Mouse (Mus musculus) adrenal gland, adult 18-20 months (tissue): Measurements from ENCODE around the gene Gpr107. TPM values are rescaled to one million over a fixed set of nuclear protein-coding genes. Genes with fewer than 3 reads are reported as not detected.
A peak's percentile ranks its signal among the peaks of the same experiment; 100 is the strongest.

Experiments used
- DNase-seq, 2 experiments: peaks; one replicate each; pipeline ENCODE4 v3.0.0; 2021 to 2022; ENCODE audit warnings: low spot score in 2 of 2
- total RNA-seq, 2 experiments: library from RNA; stranded (reverse); gene quantifications; 1 replicate in 1 of 2; 2 replicates in 1 of 2; pipeline ENCODE4 v1.2.3; 2021

Gene Gpr107
- total RNA-seq, 2 experiments from 2014 or later, result 52.7 to 60.2 TPM

DNA sequence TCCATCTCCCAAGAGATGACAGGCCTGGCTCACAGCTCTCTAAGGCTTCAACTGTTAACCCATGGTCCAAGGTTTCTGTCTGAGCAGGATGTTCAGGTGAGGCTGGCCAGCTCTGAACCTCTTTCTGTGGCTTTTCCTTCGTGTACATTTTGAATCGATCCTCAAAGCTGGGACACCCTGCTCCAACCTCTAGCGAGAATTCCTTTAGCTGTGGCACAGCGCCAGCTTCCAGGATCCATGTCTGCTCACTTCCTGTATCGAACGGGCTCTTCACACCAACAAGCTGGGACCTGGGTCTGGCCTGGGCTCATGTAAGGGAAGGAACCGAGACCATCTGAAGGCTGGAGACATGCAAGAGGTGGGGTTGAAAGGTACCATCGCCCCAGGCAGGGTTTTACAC lies 92.1 kb downstream of the Gpr107 start:
- DNase-seq, result no peak

DNA sequence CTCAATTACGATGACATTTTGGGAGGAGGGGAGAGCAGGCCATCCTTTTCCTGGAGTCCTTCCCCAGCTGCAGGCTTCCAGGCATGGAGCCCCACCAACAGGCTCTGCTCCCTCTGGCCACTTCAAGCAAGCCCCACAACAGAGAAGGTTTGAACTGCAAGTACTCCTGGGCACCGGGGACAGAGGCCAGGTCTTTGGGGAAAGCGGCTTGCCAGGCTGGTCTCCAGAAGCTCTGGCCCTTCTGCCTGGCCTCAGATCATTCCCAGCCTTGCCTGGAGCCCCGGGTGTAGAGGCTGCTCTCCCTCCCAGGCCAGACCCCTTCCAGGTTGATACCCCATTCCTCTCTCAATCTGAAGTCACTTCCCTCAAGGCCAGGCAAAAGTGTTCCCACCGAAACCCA lies 92.9 kb downstream of the Gpr107 start:
- DNase-seq, result no peak

DNA sequence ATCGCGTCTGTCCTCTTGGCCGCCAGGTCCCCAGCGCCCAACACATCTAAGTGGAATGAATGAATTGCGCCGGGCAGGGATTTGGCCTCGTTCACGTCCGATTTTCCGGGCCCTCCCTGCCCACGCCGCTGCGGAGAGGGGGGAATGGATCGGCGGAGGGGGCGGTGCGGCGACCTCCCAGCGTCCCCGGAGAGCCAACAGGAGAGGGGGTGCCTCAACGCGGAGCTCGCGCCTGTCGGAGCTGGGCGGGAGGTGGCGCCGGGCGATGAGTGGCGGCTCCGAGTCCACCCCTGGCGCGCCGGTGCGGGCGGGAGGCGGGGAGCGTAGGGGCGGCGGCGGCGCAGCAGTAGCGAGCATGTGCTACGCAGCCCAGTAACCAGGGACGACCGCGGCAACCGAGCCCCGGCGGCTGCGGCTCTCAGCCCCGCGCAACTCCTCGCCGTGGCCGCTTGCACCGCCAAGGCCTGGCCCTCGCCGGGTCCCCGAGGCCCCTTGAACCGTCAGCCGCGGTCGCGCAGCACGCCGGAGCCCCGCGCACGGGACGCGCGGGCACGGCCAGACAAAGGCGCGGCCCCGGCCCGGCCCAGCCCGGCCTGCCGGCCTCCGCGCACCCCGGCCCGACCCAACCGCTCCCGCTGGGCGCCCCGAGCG lies 93.5 kb downstream of the Gpr107 start, which contains the start of gene Ncs1:
Gene Ncs1 (plus strand): TSS at position 333 of the 651 bp plus-strand sequence.
- DNase-seq, result peak; percentile 73 to 78

DNA sequence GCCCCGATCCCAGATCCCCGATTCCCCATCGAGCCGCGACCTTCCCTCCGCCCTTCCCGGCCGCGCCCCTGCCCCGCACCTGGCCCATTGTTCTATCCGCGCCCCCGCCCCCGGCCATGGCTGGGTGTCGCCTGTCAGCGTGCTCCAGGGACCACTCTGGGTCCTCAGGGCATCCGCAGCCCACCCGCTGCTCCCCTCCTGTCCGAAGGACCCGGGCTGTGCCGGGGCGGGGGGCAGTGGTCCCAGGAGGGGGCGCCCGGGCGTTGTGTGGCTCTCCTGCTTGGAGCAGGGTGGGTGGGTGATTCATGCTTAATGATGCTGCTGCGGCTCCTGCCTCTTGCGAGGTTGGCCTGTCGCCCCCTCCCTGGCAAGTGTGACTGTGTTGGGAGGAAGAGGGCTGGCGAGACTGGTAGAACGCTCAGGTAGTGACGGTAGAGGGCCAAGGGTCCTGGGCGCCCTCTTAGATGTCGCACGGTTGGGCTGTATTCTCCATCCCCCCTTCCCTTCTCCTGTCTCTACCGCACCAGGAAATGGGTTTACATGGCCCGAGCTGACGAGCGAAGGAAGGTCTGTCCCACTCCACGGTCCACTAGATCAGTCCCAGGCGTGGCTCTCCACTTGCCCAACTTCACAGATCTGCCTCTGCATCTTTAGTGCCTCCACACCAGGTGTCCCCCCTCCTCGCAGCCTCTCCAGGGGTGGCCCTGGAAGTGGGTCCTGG lies 94.3 kb downstream of the Gpr107 start:
- peak in 1 of 2 experiments; percentile 39 for DNase-seq

- no peak for DNase-seq
Measured at GRCm38 (mm10) chr2:31248856-31249255, 96.7 kb downstream of the Gpr107 start.

DNA sequence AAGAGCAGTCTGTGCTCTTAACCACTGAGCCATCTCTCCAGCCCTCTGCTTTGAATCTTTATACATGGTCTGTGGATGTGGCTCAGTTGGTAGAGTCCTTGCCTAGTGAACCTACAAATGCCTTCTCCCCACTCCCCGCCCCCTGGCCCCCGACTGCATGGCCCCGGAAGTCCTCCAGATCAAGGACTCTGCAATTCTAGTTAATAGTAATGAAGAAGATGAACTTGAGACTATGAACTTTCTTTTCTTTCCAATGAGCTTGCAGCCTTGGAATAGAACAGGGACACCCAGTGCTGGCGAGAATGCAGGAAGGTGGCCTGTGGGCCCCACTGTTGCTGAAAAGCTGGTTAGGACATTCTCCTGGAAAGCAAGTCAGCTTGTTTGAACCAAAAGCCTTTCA lies 100.1 kb downstream of the Gpr107 start:
- no peak for DNase-seq

DNA sequence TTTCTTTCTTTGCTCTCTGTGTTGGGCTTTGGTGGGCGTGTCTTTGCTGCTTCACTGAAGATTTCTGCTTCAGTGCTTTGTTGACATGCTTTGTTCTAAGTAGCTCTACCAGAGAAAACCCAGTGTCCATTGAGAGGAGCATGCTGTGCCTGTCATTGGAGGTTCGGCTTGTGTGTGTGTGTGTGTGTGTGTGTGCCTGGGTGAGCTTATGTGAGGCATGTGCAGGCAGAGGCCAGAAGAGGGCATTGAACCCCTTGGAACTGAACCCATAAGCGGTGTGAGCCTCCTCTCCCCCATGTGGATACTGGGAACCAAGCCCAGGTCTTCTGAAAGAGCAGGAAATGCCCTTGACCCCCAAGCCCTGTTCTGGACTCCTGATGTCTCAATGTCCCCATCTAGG lies 101.3 kb downstream of the Gpr107 start:
- DNase-seq, result no peak

DNA sequence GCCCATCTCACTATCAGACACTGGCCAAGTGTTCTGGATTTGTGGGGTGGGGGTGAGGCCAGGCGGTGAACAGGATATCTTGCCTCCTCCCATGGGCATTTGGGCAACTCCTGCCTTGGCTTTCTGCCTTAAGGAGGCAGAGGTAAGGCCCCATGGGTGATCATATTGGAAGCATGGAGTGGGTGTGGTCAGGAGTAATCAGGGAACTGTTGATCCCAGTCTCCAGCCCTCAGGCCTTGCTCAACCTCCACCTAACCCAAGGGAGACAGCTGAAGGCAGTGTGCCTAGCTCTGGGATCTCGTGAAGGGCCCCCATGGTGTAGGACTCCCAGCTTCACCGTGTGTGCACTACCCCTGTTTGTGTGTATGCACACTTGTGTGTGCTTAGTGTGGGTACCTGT lies 102.7 kb downstream of the Gpr107 start:
- no peak for DNase-seq

- peak in 1 of 2 experiments; percentile 38 for DNase-seq
Measured at GRCm38 (mm10) chr2:31255952-31256938, 104.1 kb downstream of the Gpr107 start.

DNA sequence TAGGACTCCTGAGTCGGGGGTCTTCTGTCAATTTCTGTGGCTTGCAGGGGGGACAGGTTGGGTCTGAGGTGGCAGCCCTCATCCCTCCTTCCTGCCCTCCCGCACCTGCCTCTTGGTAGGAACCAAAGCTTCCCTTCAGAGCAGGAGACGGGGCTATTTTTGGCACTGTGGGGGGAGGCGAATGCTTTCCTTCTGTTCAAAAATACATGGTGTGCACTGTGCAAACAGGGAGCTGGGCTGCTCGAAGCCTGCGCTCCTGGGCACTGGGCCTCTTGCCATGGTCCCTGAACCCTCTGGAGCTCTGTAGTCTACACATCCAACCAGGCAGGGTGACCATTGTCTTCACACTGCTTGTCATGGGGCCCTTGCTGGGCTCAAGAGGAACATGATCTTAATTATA lies 105.0 kb downstream of the Gpr107 start:
- no peak for DNase-seq

DNA sequence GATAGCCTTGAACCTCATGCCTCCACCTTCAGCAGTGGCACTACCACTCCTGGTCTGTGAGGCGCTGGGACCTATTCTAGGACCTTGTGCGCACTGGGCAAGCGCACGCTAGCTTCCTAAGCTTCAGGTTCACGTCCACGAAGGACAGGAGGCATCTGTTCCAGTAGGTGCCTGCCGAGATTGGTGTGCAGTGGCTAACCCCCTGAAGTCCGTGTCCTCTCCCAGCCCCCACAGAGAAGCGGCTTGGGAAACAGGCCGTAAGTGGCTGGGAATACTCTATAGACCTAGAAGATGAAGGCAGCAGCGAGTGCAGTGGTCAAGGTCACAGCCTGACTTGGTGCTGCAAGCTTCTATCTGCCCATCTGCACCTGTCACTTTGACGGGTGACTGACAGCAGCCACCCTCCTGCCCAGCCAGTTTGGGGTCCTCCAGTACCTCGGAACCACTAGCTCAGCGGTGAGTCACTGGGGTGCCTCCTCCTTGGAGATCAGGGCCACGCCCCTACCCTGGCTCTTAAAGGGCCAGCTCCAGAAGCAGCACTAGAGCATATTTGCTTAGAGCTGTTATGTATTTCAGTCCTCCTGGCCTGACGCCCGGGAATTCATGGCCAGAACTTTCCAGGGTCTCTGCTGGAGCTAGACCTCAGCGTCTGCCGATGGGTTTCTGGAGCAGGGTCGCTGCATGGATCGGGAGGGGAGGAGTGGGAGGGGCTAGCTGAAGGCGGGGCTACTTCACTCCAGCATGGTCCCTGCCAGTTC lies 106.7 kb downstream of the Gpr107 start:
- DNase-seq, result peak; percentile 63 to 68

GRCm38 (mm10) chr2:31259367-31259920 lies 107.3 kb downstream of the Gpr107 start:
- DNase-seq, result no peak

DNA sequence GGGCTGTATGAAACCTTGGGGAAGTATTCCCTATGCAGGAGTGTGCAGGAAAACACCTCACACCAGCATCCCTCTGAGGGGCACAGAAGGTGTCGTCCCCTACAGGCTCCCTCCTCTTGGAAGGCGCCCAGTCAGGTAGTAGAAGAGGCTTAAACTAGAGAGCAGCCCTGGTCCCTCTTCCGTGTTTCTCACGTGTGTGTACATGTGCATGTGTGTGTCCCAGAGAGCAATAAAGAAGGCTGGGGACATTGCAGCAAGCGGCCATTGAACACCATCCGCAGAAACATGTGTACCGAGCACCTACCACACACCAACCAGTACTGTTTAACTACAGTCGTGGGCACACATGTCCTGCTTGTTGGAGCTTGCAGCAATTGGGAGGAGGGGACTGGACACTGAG lies 108.4 kb downstream of the Gpr107 start:
- no peak for DNase-seq

- DNase-seq, result no peak
Measured at GRCm38 (mm10) chr2:31263039-31263461, 110.9 kb downstream of the Gpr107 start.

- DNase-seq, result peak; percentile 67 to 72
Measured at GRCm38 (mm10) chr2:31263746-31264378, 111.7 kb downstream of the Gpr107 start.

DNA sequence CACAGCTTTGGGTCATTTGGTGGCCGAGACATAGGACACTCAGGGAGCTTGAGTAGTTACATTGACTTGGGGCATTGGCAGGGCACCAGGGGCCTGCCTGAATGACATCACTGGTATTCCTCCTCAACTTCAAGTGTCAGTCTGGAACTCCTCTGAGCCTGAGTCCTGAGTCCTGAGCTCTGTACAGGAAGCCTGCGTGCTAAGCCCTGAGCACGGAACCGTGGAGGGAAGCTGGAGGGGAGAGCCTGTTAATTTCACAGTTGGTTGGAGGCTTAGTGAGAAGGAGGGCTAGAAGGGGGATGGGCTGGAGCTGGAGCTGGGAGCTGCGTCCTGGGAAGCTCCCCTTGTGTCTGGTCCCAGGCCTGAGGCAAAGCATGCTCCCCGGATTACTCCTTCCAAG lies 115.3 kb downstream of the Gpr107 start:
- no peak for DNase-seq
